Mouse (Mus musculus) thymus, postnatal 25 days (tissue): Measurements from ENCODE around the gene Pdik1l.

Experiments
- DNase-seq: peaks from one replicate; pipeline ENCODE4 v3.0.0; 2022

The Pdik1l gene

GRCm38 (mm10) chr4:134287575-134288025 lies at the start of gene Pdik1l:
Gene Pdik1l, minus strand, starts transcription at chr4:134287895.
- DNase-seq, result peak; percentile 86

GRCm38 (mm10) chr4:134330281-134330680 lies 42.6 kb upstream of the Pdik1l start:
- DNase-seq, result no peak

- DNase-seq, result no peak
These were observed 41.1 kb upstream of the Pdik1l start for GRCm38 (mm10) chr4:134328832-134329231.

- DNase-seq, result no peak
These were observed 40.5 kb upstream of the Pdik1l start for GRCm38 (mm10) chr4:134328151-134328550.

GRCm38 (mm10) chr4:134326859-134327530 lies 39.3 kb upstream of the Pdik1l start:
- DNase-seq, result no peak

- no peak for DNase-seq
These were observed 37.0 kb upstream of the Pdik1l start for GRCm38 (mm10) chr4:134324655-134325054.

GRCm38 (mm10) chr4:134321524-134321923 lies 33.8 kb upstream of the Pdik1l start:
- no peak for DNase-seq

- DNase-seq, result no peak
These were observed 32.0 kb upstream of the Pdik1l start for GRCm38 (mm10) chr4:134319674-134320073.

GRCm38 (mm10) chr4:134319074-134319473 lies 31.4 kb upstream of the Pdik1l start:
- no peak for DNase-seq

GRCm38 (mm10) chr4:134316390-134316789 lies 28.7 kb upstream of the Pdik1l start:
- peak; percentile 19 for DNase-seq

GRCm38 (mm10) chr4:134315470-134315869 lies 27.8 kb upstream of the Pdik1l start:
- no peak for DNase-seq

GRCm38 (mm10) chr4:134314876-134315275 lies 27.2 kb upstream of the Pdik1l start, which contains the start of gene Trim63:
Gene Trim63, plus strand, starts transcription at chr4:134315120.
- no peak for DNase-seq

- no peak for DNase-seq
These were observed 26.5 kb upstream of the Pdik1l start for GRCm38 (mm10) chr4:134314081-134314655.

- DNase-seq, result peak; percentile 16
These were observed 25.2 kb upstream of the Pdik1l start for GRCm38 (mm10) chr4:134312901-134313300.

GRCm38 (mm10) chr4:134312341-134312740 lies 24.6 kb upstream of the Pdik1l start:
- DNase-seq, result no peak

GRCm38 (mm10) chr4:134311784-134312183 lies 24.1 kb upstream of the Pdik1l start:
- no peak for DNase-seq

GRCm38 (mm10) chr4:134310656-134311055 lies 23.0 kb upstream of the Pdik1l start:
- DNase-seq, result no peak

GRCm38 (mm10) chr4:134310106-134310505 lies 22.4 kb upstream of the Pdik1l start:
- DNase-seq, result no peak

- DNase-seq, result peak; percentile 28
These were observed 19.8 kb upstream of the Pdik1l start for GRCm38 (mm10) chr4:134307367-134308072.

- no peak for DNase-seq
These were observed 19.3 kb upstream of the Pdik1l start for GRCm38 (mm10) chr4:134306963-134307362.

- DNase-seq, result no peak
These were observed 14.4 kb upstream of the Pdik1l start for GRCm38 (mm10) chr4:134302084-134302483.

GRCm38 (mm10) chr4:134300316-134300715 lies 12.6 kb upstream of the Pdik1l start:
- no peak for DNase-seq

GRCm38 (mm10) chr4:134299498-134299810 lies 11.8 kb upstream of the Pdik1l start:
- no peak for DNase-seq
